Mouse (Mus musculus) bone marrow macrophage, adult 2 months (primary cell): ENCODE data around the gene Med12l. TPM values are rescaled to one million over a fixed set of nuclear protein-coding genes. Genes with fewer than 3 reads are reported as not detected.

Experiments used
- H3K27ac ChIP-seq: 2 replicates; pipeline ENCODE4 v1.5.1; 2012; ENCODE audit warnings: low read depth, low read length; ENCODE audit not compliant: insufficient read depth
- H3K4me1 ChIP-seq: 2 replicates; pipeline ENCODE4 v1.6.1; 2012; ENCODE audit warnings: low read length; ENCODE audit not compliant: control insufficient read depth, insufficient read depth
- H3K4me3 ChIP-seq: 2 replicates; pipeline ENCODE4 v1.5.1; 2012; ENCODE audit warnings: mild to moderate bottlenecking, low read length, moderate library complexity; ENCODE audit not compliant: insufficient read depth
- CTCF ChIP-seq: IDR thresholded peaks from 2 replicates; pipeline ENCODE4 v1.5.1; 2012; ENCODE audit warnings: low read depth, mild to moderate bottlenecking, low read length, moderate library complexity
- POLR2A ChIP-seq: IDR thresholded peaks from 2 replicates; pipeline ENCODE4 v1.6.1; 2012; ENCODE audit warnings: mild to moderate bottlenecking, low read depth, low read length, borderline replicate concordance
- polyA plus RNA-seq: library from polyadenylated mRNA; stranded (reverse); fragments of >200 nt; gene quantifications from 2 replicates; pipeline ENCODE4 v1.2.4, GENCODE M21; 2012; ENCODE audit not compliant: missing spikeins, insufficient read depth, insufficient read length

Gene Med12l
- polyA plus RNA-seq, 1 experiment, result 0.44 TPM

GRCm38 (mm10) chr3:59278254-59278533, 272.6 kb downstream of the Med12l start:
- Histone ChIP-seq H3K4me3 (no peak overlapping the region), H3K27ac (no peak overlapping the region), H3K4me1 (no peaks in the 10 kb centered on the region)
- no peak for TF ChIP-seq CTCF
- no peak for TF ChIP-seq POLR2A

DNA sequence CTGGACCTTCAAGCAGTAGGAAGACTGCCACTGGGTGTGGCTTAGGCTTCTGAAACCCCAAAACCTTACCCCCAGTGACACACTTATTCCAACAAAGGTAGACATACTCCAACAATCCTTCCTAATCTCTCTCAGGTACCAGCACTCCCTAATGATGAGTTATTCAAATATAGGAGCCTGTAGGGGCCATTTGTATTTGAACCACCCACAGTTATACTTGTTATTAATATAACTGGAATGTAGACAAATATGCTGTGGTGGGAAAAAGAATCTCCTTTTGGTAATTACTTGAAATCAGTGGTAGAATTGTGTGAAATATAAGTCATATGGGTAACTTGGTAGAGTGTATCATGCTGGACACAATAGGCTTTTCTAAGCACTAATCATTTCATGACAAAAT, 273.0 kb downstream of the Med12l start:
- Histone ChIP-seq H3K4me1 (no peaks in the 10 kb centered on the region), H3K4me3 (no peak overlapping the region), H3K27ac (no peak overlapping the region)
- TF ChIP-seq POLR2A, result no peak
- no peak for TF ChIP-seq CTCF

GRCm38 (mm10) chr3:59290551-59290950, 284.9 kb downstream of the Med12l start:
- no peak for TF ChIP-seq POLR2A
- TF ChIP-seq CTCF, result no peak
- Histone ChIP-seq H3K27ac (no peak overlapping the region), H3K4me1 (no peaks in the 10 kb centered on the region), H3K4me3 (no peak overlapping the region)

- Histone ChIP-seq H3K4me1 (peaks cover 2% of the 10 kb centered on the region; the same call in 1 of the 2 replicates), H3K4me3 (no peak overlapping the region), H3K27ac (no peak overlapping the region)
- TF ChIP-seq CTCF (no peak), POLR2A (no peak)
These were observed 288.0 kb downstream of the Med12l start for GRCm38 (mm10) chr3:59293437-59294199.

DNA sequence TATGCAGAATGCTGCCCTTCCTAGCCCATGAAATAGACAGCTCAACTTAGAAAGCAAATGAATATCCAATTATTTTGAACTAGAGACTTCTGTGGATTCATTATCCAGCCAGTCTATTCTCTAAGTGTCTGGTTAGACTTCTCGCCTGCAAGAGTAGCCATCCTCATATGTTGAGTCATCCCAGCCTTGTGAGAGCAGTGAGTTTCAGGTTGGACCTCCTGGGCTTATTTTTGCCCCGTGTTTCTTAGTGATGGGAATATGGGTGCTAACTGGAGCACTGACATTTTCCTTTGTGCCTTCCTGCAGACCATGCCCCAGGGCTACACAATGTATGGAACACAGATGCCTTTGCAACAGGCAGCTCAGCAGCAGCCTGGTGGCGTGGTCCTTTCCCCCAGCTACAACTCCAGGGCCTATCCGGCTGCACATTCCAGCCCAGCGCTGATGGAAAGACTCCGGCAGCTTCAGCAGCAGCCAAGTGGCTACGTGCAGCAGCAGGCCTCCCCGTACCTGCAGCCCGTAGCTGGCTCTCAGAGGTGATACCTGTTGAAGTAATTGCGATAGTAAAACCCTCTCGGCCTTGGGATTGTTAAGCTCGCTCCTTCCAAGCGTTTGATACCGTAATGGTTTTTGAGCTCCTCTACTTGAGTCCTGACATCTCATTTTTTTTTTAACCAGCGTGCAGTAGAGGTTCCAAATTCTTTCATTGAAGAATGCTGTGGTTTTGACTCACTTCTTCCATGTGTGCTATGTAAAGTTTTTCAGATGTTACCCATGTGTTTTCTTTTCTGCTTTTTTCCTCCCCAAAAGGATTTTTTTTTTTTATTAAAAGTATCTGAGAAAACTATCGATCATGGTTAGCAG, 290.3 kb downstream of the Med12l start:
- no peak for TF ChIP-seq CTCF
- Histone ChIP-seq H3K4me1 (peaks cover 2% of the 10 kb centered on the region; the same call in 1 of the 2 replicates), H3K27ac (no peak overlapping the region), H3K4me3 (no peak overlapping the region)

- no peak for TF ChIP-seq CTCF
- H3K27ac ChIP-seq, result no peak overlapping the region
- H3K4me3 ChIP-seq, result no peak overlapping the region
- H3K4me1 ChIP-seq, result peaks cover 2% of the 10 kb centered on the region; the same call in 1 of the 2 replicates
These were observed 291.0 kb downstream of the Med12l start for GRCm38 (mm10) chr3:59296563-59297130.

DNA sequence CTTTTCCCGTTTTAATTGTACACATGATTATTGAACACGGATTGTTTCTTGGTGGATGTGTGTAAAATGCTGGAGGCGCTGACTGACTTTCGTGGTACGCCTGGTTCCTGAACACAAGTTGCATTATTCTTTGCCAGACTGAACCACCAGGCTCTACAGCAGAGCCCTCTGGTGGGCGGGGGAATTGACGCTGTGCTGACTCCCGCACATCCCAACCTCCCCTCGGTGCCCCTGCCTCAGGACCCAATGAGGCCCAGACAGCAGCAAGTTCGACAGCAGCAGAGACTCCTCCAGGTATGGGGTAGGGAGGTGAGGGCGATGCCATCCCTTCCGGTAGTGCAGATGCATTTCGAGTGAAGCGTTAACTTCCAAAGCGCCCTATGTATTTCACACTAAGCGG, 292.0 kb downstream of the Med12l start:
- TF ChIP-seq POLR2A (no peak), CTCF (no peak)
- no peak overlapping the region for H3K27ac ChIP-seq
- peaks cover 2% of the 10 kb centered on the region; the same call in 1 of the 2 replicates for H3K4me1 ChIP-seq
- H3K4me3 ChIP-seq, result no peak overlapping the region

- no peak overlapping the region for H3K27ac ChIP-seq
- peaks cover 5% of the 10 kb centered on the region for H3K4me1 ChIP-seq
- no peak overlapping the region for H3K4me3 ChIP-seq
- TF ChIP-seq CTCF (no peak), POLR2A (no peak)
These were observed 299.3 kb downstream of the Med12l start for GRCm38 (mm10) chr3:59304944-59305343.

- Histone ChIP-seq H3K27ac (no peak overlapping the region), H3K4me3 (no peak overlapping the region), H3K4me1 (peaks cover 5% of the 10 kb centered on the region)
- TF ChIP-seq POLR2A (no peak), CTCF (no peak)
These were observed 299.9 kb downstream of the Med12l start for GRCm38 (mm10) chr3:59305518-59305917.

DNA sequence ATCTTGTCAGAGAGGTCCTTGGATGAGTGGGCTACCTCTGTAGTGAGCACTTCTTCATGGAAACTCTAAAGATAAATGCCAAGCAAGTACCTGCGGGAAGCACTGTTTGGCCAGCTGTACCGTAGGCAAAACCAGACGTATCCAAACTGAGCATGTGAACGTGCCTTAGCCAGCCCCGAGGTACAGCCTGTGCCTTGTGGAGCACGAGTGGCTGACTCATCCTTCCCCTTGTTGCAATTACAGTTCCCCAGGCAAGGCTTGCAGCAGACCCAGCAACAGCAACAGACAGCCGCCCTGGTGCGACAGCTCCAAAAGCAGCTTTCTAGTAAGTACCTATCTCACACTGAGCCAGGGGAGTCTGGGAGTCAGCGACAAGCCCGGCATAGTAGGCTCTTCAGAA, 307.0 kb downstream of the Med12l start:
- peaks cover 23% of the 10 kb centered on the region for H3K4me1 ChIP-seq
- H3K4me3 ChIP-seq, result peak overlapping the region; percentile 50
- peak overlapping the region; percentile 87 for H3K27ac ChIP-seq
- TF ChIP-seq CTCF (no peak), POLR2A (no peak)
